Mouse (Mus musculus) megakaryocyte, adult 5-6 weeks (primary cell): ENCODE results near the gene Wnt4. TPM values are rescaled to one million over a fixed set of nuclear protein-coding genes. Genes with fewer than 3 reads are reported as not detected.

Experiments used
- ATAC-seq: 2 replicates; pipeline ENCODE4 v1.8.0; 2016; ENCODE audit warnings: mild to moderate bottlenecking, inconsistent platforms; ENCODE audit not compliant: poor library complexity, severe bottlenecking
- total RNA-seq, 2 experiments: library from RNA; stranded (forward) in 1 of 2; stranded (reverse) in 1 of 2; fragments of 153-499, 151-499 nt in 1 of 2; fragments of 221-1000, 200-1000 nt in 1 of 2; gene quantifications; 2 replicates each; pipeline versions ENCODE4 v1.2.3 to v1.2.4; 2015 to 2017

Gene Wnt4
- total RNA-seq, 2 experiments from 2014 or later = not detected

DNA sequence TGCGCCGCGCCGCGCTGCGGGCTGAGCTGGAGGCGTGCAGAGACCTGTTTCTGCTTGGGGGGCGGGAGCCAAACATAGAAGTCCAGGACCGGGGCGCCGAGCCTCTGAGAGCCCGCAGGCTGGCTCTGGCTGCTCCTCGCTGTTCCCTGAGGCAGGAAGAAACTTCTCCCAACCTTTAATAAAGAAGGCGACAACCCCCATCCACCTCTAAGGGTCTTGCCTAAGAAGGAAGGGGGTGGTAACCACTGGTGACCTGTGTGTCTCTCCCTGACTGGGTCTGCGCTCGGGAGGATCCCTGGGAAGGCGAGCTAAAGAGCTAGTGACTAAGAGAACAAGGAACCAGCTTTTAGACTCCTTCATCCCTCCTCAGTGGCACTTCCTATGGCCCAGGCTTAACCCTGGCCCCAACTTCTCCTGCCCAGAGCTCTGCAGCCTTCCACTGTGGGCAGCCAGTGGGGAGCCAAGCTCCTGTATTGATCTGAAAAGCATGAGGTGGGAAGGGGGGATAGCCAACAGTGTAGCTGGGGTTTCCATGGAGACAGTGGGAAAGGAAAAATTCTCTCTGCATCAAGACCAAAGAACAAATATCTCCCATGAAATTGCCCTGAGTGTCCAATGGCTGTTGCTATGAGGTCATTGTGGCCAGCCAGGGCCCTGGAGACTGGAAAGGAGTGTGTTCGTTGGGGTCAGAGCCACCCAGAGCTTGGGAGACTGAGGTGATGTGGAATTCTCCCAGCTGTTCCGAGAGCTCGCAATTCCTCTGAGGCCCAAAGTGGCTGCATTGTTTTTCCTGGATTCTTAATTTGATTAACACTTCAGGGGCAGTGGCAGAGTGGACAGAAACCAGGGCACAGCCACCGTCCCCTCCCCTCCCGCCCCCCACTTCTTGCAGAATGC, 1.1 kb downstream of the Wnt4 start:
- no peak for ATAC-seq

DNA sequence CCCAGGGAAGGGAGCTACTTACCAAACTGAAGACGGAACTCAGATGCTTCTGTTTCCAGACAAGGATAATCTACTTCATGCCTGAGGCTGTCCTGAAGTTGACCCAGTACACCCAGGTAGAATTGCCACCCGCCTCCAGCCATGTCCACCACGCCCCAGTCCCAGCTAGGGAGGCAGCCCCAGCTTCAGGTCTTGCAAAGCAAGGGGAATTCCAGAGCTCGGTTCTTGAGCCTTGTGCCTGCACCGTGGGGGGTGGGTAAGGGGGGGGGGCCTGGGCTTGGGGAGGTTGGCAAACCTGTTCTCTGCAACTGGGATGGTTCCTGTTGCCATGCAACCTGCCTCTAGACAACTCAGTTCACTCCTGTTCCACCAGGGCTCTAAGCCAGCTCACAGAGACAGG, 2.1 kb downstream of the Wnt4 start:
- ATAC-seq = no peak

DNA sequence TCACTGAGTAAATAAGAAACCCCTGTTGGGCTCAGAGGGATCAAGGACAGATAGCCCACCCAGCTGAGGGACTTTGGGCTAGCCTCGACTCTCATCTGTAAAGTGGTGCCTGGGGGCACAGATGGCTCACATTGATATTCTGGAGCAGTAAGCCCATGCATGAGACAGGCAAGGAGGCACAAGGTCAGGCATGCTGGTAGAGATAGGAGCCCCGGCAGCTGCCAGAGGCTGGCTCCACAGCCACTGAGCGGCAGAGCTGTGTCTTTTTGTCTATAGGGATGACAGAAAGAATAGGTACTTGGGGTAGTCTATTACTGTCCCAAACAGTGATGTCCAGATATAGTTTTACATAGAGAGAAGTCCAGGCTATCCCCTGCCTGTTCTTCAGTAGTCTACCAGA, 4.0 kb downstream of the Wnt4 start:
- ATAC-seq = no peak

DNA sequence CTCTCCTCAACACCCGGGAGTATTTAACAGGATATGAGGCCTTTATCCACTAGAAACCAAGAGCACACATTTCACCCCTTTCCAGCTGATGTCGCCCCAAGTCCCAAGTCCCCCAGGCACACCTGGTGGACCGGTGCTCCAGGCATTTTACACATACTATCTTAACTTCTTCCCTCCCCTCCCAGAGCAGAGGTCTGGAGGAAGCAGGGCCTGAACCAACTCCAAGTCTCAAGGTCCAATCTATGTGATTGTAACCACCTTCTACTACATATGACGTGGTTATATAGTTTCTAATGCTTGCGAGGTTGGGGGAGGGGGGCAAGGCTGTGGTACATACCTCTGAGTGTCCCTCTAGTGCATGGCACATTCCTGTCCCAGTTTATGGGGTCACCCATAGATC, 4.8 kb downstream of the Wnt4 start:
- no peak for ATAC-seq

DNA sequence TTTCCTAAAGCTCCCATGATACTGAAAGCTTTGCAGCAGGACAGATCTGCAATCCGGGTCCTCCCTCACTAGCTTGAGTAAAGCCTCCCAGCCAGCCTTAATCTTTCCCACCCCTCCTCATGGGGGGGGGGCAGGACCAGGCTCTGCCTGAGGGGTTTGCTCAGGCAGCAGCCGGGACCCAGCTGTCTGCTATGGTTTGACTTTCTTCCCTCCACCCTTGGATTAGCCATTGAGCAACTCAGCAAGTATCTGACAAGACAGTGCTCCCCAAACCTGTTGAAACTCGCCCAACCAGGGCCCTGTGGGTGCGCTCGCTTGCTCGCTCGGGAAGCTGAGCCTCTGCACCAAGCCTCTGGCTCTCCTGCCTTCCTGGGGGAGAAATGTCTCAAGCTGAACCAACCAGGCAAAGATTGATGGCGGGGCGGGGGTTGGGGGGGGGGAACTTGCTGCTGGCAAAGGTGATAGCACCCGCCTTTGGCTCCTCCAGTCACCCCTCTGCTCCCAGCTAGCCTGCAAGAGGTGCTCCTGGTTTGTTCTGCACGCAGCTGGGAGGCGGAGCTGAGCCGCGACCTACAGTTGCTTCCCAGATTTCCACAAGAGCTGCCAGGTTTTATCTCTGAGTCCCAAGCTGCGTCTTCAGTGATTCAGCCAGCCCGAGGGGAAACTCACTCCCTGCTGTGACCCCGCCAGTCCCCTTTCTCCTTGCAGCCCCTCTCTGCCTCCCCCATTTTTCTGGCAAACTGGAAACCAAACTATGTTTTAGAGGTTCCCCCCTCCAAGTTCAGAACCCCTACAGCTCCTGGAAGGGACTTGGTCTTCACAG, 5.5 kb downstream of the Wnt4 start:
- ATAC-seq = no peak

DNA sequence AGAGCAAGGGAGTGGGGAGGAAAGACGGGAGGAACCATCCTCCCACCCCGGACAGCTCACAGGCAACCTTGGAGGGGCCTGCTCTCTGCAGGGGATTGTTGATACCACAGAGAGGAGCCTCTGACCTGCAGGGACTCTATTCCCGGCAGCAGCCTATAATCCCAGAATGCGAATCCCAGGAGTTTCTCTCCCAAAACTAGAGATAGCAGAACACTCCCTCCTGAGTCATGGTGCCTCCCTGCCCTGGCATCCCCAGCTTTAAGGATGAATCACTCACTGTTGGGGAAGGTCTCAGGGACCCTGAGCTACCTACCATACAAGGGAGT, 6.1 kb downstream of the Wnt4 start:
- no peak for ATAC-seq

DNA sequence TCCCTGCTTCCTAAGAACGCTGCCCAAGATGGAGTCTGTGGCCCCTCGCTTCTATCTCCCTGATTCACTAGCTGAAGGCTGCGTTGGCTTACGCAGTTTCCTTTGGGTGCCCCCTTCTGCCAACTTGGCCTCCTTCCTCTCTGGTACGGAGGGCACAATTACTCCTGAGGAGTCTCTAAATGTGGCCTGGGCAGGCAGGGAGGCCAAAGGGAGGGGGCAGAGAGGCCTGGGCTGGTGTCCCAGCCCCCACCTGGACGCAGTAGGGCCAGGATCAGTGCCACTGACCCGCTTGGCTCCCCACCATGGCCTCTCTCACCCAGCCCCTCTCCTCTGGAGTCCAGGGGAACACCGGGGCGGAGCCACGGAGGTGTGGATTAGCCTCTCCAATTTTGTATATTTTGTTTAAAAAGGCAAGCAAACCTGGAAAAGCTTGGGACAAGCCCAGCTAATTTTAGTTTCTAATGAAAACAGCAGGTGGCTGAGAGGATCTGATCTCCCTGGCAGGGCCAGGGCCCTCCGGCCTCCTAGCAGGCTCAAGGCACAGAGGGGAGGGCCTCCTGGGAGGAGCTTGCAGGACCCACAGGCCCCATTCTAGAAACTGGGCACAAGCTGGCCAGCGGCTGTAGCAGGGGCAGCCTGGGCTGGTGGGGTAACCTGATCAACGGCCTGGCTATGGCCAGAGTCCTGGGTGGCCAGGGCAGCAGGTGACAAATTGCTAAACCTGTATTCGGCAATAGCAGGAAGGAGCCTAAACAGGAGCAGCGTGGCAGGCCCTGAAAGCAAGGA, 8.8 kb downstream of the Wnt4 start:
- no peak for ATAC-seq

DNA sequence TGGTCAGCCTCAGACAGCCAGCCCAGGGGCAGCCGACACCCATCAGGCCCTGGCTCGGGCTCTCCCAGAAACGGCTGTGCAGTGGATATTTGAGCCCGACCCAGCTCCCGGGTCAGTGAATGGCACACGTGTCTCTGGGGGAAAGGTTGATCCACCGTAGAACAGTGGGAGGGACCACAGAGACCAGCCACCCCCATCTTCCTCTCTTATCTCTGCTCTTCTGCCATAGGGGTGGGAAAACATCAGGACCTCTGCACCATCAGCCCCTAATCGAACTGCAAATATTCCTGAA, 9.3 kb downstream of the Wnt4 start:
- no peak for ATAC-seq

DNA sequence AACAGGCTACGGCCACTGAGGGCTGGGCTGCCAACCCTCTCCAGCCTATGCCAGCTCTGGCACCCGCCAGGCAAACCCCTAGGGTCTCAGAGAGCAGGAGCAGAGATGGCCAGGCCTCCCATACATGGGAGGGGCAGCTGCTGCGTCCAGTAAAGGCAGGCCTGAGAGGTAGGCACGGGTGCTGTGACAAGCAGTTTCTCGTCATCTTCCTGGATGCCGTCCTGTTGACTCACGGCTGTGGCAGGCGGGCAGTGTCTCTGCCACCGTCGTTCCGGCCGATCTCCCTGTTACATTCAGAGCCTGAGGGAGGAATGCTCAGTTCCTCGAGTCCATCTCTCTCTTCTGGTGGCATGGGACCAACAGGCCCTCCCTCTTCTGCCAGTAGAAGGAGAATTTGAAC, 9.9 kb downstream of the Wnt4 start:
- ATAC-seq = no peak

DNA sequence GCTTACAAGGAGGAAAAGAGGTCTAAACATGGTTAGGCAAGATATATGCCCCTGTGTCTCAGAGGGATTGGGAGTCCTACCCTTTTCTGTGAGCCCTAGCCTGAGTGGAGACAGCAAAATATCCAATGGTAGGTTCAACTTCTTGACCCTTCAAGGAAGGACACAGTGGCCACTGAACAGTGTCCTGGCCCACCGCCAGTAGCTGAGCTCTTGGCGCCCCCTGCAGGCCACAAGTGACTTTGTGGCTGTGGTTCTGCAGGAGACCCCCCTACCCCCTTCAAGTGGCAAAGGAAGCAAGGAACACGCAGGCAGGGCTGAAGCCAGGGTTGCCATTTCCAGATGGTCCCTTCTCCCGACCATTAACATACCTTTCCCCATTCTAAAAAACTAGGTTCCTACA, 10.5 kb downstream of the Wnt4 start:
- no peak for ATAC-seq

DNA sequence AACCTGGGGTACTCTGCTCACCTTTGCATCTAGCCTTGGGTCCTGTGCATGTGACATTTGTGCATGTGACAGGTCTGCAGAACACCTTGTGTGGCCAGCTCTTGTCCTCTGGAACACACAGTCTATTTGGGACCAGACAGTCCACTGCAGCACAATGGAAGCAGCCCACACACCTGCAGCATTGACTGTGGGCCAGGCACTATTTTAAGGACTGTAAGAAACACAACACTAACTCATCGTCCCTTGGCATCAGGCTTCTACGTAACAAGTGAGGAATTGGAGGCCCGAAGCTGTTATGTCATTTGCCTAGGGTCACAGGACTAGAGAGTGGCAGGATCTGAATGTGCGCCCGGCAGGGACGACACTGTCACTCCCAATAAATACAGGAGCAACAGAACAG, 12.4 kb downstream of the Wnt4 start:
- ATAC-seq = no peak

DNA sequence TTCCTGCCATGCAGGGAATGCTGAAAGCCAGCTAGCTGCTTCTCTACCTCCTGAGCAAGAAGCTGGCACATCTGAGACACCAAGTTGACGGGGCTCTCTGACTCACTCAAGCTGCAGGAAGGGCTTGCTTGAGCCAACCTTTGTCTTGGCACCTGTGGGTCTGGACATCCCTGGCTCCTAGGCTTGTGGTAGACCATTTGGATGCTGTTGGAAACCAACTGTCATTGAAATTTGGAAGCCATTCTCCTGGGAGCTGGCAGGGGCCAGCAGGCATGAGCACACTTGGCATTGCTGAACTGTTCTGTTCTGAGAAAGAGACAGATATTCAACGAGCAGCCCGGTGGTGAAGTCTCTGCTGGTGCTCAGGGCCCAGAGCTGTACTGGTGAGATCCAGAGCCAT, 13.0 kb downstream of the Wnt4 start:
- ATAC-seq = no peak

DNA sequence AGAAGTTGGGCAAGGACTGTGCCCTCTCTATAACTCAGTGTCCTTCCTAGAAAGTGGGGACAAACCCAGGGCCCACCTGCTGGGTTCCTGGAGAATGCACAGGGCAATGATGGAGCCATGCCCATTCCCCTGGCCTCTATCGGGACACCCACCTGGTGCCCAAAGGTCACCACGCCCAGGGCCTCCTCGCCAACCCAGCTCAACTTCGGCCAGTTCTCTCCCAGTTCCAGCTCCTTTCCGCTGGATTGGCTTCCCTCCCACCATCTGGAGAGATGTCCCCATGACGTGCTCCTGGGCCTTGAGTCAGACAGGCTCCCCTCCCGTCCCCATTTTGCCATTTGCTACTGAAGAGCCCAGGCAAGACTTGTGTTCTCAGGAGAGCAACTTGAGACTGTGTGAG, 15.3 kb downstream of the Wnt4 start:
- ATAC-seq = no peak

DNA sequence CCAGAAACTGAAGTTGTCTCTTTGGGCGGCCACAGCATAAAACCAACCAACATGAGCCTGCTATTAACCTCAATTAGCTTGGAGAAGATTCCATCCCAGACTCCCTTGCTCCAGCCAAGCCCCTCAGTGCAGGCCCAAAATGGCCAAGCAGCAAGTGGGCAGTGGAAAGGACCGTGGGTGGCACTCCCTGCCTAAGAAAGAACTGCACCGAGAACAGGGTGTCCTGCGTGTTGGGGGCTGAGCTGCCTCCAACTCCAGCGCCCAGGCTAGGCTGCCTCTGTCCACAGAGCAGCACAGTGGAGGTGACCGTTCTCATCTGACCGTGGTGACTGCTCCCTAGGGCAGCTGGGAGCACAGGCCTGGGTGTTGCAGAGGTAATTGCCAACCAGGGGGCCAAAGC, 16.7 kb downstream of the Wnt4 start:
- no peak for ATAC-seq

DNA sequence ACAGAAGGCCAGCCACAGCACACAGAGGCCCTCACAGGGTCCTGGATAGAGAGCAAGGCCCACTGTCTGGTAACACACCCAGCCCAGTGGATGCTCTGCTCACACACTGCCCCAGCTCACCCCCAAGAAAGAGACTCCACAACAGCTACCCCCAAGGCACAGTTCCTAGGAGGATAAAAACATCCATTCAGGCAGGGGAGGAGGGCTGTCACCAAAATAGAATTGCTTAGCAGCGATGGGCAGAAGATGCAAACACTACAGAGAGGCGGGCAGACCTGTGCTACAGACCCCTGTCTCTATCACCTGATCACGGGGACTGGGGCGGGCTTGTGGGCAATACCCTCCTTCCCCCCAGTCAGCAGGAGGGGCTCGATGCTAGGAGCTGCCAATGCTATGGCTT, 17.2 kb downstream of the Wnt4 start:
- no peak for ATAC-seq

DNA sequence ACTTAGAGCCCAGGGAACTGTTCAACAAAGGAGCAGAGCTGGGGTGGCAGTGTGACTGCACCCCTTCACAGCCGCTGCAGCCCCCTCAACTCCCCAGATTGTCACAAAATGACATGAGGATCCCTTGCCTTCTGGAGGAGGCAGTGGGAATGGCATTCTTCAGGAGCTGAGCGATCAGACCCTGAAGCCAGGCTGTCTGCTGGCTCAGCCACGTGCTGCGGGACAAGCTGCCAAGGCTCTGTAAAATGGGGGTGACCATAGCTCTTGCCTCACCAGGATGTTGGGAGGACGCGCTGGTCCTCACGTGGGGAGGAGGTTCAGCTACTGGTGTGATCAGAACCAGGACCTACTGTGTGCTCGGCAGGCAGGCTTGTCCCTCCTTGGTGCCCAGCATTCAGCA, 17.7 kb downstream of the Wnt4 start:
- no peak for ATAC-seq

DNA sequence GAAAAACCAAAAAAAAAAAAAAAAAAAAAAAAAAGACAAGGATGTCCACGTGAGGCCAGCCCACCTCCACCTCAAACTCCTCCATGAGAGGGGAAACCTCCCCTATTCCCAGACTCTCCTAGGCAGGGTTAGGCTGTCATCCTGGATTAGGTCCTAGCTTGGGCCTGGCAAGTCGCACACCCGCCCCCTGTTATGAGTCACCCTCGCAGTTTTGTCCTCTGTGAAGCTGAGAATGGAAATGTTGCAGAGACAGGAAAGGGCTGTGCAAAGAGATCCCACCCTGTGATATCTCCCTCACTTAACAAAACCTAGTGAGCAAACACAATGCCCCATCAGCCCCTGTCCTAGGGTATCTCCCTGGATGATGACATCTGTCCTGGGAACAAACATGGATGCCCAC, 20.3 kb downstream of the Wnt4 start:
- ATAC-seq = no peak

DNA sequence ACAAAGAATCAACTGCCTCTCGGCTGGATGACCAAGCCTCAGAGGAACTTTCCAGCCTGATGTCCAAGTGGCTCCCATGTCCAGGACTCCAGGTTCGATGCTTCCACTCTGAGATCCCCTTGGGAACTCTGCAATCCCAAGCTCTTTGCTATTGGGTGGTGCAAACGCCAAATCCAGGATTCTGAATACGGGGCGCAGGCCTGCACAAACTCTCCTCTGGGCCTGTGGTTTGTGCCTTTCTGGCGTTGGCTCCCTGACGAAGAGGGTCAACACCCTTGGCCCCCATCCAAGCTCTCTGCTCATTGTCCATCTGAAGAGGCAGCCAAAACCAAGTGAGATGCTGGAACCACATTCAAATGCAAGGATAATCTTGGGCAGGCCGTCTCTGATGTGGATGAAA, 21.1 kb downstream of the Wnt4 start:
- ATAC-seq = no peak

DNA sequence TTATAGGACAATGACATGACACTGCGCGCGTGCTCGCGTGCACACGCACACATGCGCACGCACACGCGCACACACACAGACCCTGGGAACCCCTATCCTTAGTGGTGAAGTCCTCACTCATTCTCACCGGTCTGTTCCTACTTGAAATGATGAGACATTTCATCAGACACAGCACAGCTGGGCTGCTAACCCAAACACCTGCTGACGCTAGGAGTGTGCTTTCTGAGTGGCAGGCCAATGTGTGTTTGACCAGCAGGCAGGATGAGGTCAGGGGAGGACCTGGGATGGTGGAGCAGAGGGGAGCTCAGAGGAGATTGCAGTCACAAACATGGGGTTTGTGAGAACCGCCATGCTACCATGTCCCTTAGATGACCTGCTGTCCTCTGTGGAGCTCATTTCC, 22.9 kb downstream of the Wnt4 start:
- ATAC-seq = 0 out of 2 replicates have a peak, but pooled peaks have one; percentile 21

DNA sequence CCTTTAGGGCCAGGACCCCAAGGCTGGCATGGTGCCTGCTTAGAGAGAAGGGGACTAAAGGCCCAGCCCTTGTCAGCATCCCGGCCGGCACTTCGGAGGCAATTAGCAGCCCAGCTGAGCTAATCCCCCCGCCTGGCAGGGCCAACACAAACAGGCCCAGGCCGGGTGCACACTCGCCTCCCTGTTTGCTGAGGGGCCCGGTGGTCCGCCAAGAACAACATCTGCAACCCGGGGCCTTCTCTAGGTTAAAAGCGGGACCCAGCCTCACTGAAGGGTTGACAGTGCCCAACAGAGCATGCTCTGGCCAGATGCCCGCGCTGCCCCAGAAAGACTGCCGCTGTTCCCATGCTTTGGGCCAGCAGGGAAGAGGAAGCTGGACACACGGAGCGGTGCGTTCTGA, 24.3 kb downstream of the Wnt4 start:
- no peak for ATAC-seq

DNA sequence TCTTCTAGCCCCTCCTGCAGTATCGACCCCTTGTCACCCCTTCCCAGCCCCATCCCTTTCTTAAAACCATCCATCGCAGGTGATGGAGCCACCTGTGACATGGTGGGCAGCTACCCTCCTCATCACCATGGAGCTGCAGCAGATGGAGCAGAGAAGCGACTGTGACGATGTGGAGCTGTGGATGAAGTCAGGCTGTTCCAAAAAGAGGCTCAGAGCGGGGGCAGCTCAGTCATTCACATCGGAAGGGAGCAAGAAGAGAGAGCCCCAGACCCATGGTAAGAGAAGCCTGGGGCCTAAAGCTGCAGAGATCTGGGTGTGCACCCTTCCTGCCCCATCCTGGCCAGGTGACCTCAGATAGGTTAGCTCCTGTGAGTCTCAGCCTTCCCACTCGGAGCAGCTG, 26.8 kb downstream of the Wnt4 start:
- ATAC-seq = no peak

DNA sequence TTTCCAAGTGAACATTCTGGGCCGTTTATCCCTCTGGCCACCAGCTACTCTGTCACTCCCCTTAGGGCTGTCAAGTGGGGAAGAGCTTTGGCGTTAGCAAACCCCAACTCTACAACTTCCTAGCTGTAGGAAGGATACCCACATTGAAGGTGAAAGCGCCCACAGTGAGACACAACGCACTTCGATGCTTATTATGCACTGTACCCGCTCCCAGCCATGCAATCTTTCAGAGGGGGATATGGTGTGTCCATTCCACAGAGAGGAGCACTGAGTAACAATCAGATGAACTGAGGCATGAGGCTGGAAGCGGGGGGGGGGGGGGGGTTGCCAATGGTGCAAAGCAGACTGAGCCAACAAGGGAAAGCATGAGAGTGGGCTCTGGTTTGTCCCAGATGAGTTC, 27.8 kb downstream of the Wnt4 start:
- ATAC-seq = no peak
